Mouse (Mus musculus): ENCODE results near the gene Meis2. TPM values are rescaled to one million over a fixed set of nuclear protein-coding genes. Genes with fewer than 3 reads are reported as not detected.

Meis2 gene
- polyA plus RNA-seq, 1 experiment from 2014 or later, result 74.1 TPM

GRCm38 (mm10) chr2:116010061-116010460 is 55.6 kb downstream of the Meis2 start:
- no peaks in the 10 kb centered on the region for H3K36me3 ChIP-seq (replicated peaks)
- no peak for ATAC-seq (replicated peaks)
- peaks cover 10% of the 10 kb centered on the region for H3K27me3 ChIP-seq (replicated peaks)
- H3K4me2 ChIP-seq, result no peak overlapping the region
- 60% methylated on average over 3 of the region's 3 CpGs for WGBS
- peaks cover 21% of the 10 kb centered on the region for H3K4me1 ChIP-seq
- H3K9me3 ChIP-seq, result no peaks in the 10 kb centered on the region
- no peak overlapping the region for H3K4me3 ChIP-seq
- no peak overlapping the region for H3K9ac ChIP-seq
- 0 out of 2 replicates have a peak overlapping the region, but pooled peaks have one; percentile 6 for H3K27ac ChIP-seq

- Histone ChIP-seq H3K4me2 (peak overlapping the region; percentile 53), H3K27me3 (replicated peaks) (peaks cover 10% of the 10 kb centered on the region), H3K4me1 (peaks cover 21% of the 10 kb centered on the region), H3K36me3 (replicated peaks) (no peaks in the 10 kb centered on the region), H3K9ac (peak overlapping the region; percentile 44), H3K27ac (peak overlapping the region; percentile 69; the same call in 1 of the 2 replicates), H3K9me3 (no peaks in the 10 kb centered on the region), H3K4me3 (peak overlapping the region; percentile 24)
- peak; percentile 82 for ATAC-seq (replicated peaks)
- WGBS, result 4% methylated on average over 20 of the region's 20 CpGs
Observed at GRCm38 (mm10) chr2:116009097-116009970, 56.3 kb downstream of the Meis2 start.

GRCm38 (mm10) chr2:116002354-116002753 is 63.3 kb downstream of the Meis2 start:
- Histone ChIP-seq H3K4me1 (peaks cover 15% of the 10 kb centered on the region), H3K4me3 (no peak overlapping the region), H3K9ac (no peak overlapping the region), H3K9me3 (no peaks in the 10 kb centered on the region), H3K27ac (peak overlapping the region; percentile 60), H3K36me3 (replicated peaks) (no peaks in the 10 kb centered on the region), H3K4me2 (no peak overlapping the region), H3K27me3 (replicated peaks) (peaks cover 7% of the 10 kb centered on the region; the same call in 1 of the 2 replicates)
- 53% methylated on average over 6 of the region's 6 CpGs for WGBS
- peak; percentile 75 for ATAC-seq (replicated peaks)

- Histone ChIP-seq H3K4me3 (no peak overlapping the region), H3K36me3 (replicated peaks) (no peaks in the 10 kb centered on the region), H3K4me1 (peaks cover 15% of the 10 kb centered on the region), H3K9ac (no peak overlapping the region), H3K27me3 (replicated peaks) (peaks cover 7% of the 10 kb centered on the region; the same call in 1 of the 2 replicates), H3K4me2 (0 out of 2 replicates have a peak overlapping the region, but pooled peaks have one; percentile 3), H3K9me3 (no peaks in the 10 kb centered on the region), H3K27ac (peak overlapping the region; percentile 60)
- ATAC-seq (replicated peaks), result 0 out of 2 replicates have a peak, but pooled peaks have one; percentile 31
- WGBS, result 25% methylated on average over 6 of the region's 6 CpGs
Observed at GRCm38 (mm10) chr2:116001352-116002138, 64.1 kb downstream of the Meis2 start.

- Histone ChIP-seq H3K4me1 (peaks cover 15% of the 10 kb centered on the region), H3K4me2 (no peak overlapping the region), H3K9ac (no peak overlapping the region), H3K4me3 (no peak overlapping the region), H3K9me3 (no peaks in the 10 kb centered on the region), H3K27ac (no peak overlapping the region), H3K27me3 (replicated peaks) (0 out of 2 replicates have a peak, but pooled peaks cover 3% of the 10 kb centered on the region), H3K36me3 (replicated peaks) (no peaks in the 10 kb centered on the region)
- 54% methylated on average over 5 of the region's 5 CpGs for WGBS
- ATAC-seq (replicated peaks), result peak; percentile 61
Observed at GRCm38 (mm10) chr2:116000514-116000913, 65.1 kb downstream of the Meis2 start.

GRCm38 (mm10) chr2:115998802-115999201 is 66.8 kb downstream of the Meis2 start:
- H3K9me3 ChIP-seq, result no peaks in the 10 kb centered on the region
- H3K36me3 ChIP-seq (replicated peaks), result no peaks in the 10 kb centered on the region
- no peak overlapping the region for H3K9ac ChIP-seq
- no peak overlapping the region for H3K27ac ChIP-seq
- no peak for ATAC-seq (replicated peaks)
- 0 out of 2 replicates have a peak, but pooled peaks cover 3% of the 10 kb centered on the region for H3K27me3 ChIP-seq (replicated peaks)
- H3K4me2 ChIP-seq, result no peak overlapping the region
- H3K4me1 ChIP-seq, result peaks cover 15% of the 10 kb centered on the region
- 79% methylated on average over 5 of the region's 5 CpGs for WGBS
- no peak overlapping the region for H3K4me3 ChIP-seq

DNA sequence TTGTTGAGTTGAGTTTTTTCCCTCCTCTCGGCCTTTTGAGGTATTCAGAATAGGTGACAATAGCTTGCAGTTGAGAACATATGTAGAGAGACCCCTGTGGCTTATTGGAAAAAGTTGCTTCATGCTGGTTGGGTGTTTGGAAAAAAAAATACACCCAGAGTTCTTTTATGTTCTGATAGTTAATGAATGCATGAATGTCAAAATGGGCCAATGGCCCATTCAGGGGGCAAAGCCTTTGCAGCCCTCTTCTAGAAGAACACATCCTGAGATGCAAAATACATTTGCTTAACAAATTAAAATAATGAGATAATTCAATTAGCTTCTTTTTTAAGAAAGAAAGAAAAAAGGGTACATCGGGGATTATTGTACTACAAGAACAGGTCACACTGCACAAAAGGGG is 69.2 kb downstream of the Meis2 start:
- H3K27me3 ChIP-seq (replicated peaks), result 0 out of 2 replicates have a peak, but pooled peaks cover 3% of the 10 kb centered on the region
- no peak overlapping the region for H3K4me2 ChIP-seq
- no peaks in the 10 kb centered on the region for H3K9me3 ChIP-seq
- H3K36me3 ChIP-seq (replicated peaks), result no peaks in the 10 kb centered on the region
- 42% methylated on average over 2 of the region's 2 CpGs for WGBS
- ATAC-seq (replicated peaks), result no peak
- no peak overlapping the region for H3K9ac ChIP-seq
- H3K4me3 ChIP-seq, result no peak overlapping the region
- peaks cover 4% of the 10 kb centered on the region; the same call in 1 of the 2 replicates for H3K4me1 ChIP-seq
- no peak overlapping the region for H3K27ac ChIP-seq

DNA sequence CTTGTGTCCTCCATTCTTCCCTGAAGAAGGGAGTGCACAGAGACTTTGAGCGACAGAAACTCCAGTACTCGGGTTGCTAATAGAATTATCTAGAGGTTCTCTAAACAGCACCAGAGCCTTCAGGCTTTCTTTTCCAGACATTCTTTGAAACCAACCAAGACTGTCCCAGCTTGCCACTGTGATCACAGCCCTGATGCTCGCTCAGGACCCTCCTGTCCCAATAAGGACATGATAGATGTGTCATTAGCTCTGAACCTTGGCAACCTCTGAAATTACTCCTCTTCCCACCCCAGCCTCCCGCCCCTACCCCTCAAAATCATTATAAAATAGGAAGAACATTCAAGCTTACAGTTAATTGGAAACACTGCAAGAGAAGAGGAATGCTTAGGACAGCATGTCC is 71.8 kb downstream of the Meis2 start:
- Histone ChIP-seq H3K36me3 (replicated peaks) (no peaks in the 10 kb centered on the region), H3K4me1 (no peaks in the 10 kb centered on the region; the same call in 1 of the 2 replicates), H3K27ac (no peak overlapping the region), H3K9ac (no peak overlapping the region), H3K9me3 (no peaks in the 10 kb centered on the region), H3K27me3 (replicated peaks) (0 out of 2 replicates have a peak, but pooled peaks cover 3% of the 10 kb centered on the region), H3K4me3 (no peak overlapping the region), H3K4me2 (no peak overlapping the region)
- WGBS, result 73% methylated on average over 4 of the region's 4 CpGs
- no peak for ATAC-seq (replicated peaks)

- Histone ChIP-seq H3K27ac (no peak overlapping the region), H3K4me3 (no peak overlapping the region), H3K9ac (no peak overlapping the region), H3K9me3 (no peaks in the 10 kb centered on the region), H3K4me2 (no peak overlapping the region), H3K36me3 (replicated peaks) (no peaks in the 10 kb centered on the region), H3K27me3 (replicated peaks) (no peaks in the 10 kb centered on the region), H3K4me1 (no peaks in the 10 kb centered on the region)
- 94% methylated on average over 6 of the region's 6 CpGs for WGBS
- ATAC-seq (replicated peaks), result no peak
Observed at GRCm38 (mm10) chr2:115989249-115989648, 76.4 kb downstream of the Meis2 start.

- H3K27me3 ChIP-seq (replicated peaks), result no peaks in the 10 kb centered on the region
- no peak for ATAC-seq (replicated peaks)
- 88% methylated on average over 4 of the region's 4 CpGs for WGBS
- no peaks in the 10 kb centered on the region for H3K36me3 ChIP-seq (replicated peaks)
- no peaks in the 10 kb centered on the region for H3K4me1 ChIP-seq
- H3K4me3 ChIP-seq, result no peak overlapping the region
- no peaks in the 10 kb centered on the region for H3K9me3 ChIP-seq
- H3K27ac ChIP-seq, result no peak overlapping the region
- no peak overlapping the region for H3K9ac ChIP-seq
- H3K4me2 ChIP-seq, result no peak overlapping the region
Observed at GRCm38 (mm10) chr2:115988448-115988847, 77.2 kb downstream of the Meis2 start.

DNA sequence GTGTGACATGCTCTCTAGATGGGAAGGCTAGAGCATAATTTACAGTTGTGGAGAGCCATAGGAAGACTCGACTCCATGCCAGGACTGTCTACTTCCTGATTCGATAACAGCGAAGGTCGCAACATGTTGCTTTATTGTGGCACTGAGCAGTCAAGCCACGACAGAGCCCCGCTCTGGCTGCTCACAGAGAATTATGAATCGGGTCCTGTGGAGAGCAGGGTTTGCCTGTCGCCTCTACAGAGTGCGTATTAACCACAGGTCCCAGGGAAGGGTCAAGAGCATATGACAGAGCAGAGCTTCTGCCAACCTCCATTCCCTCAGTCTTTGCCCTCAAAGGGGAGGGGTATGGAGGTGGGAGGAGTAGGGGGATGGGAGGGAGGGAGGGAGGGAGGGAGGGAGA is 80.7 kb downstream of the Meis2 start:
- no peak overlapping the region for H3K27ac ChIP-seq
- WGBS, result 75% methylated on average over 9 of the region's 9 CpGs
- no peak overlapping the region for H3K4me2 ChIP-seq
- no peak overlapping the region for H3K9ac ChIP-seq
- H3K27me3 ChIP-seq (replicated peaks), result no peaks in the 10 kb centered on the region
- H3K9me3 ChIP-seq, result no peaks in the 10 kb centered on the region
- no peak for ATAC-seq (replicated peaks)
- H3K4me1 ChIP-seq, result peaks cover 3% of the 10 kb centered on the region; the same call in 1 of the 2 replicates
- no peak overlapping the region for H3K4me3 ChIP-seq
- no peaks in the 10 kb centered on the region for H3K36me3 ChIP-seq (replicated peaks)

- Histone ChIP-seq H3K27ac (no peak overlapping the region), H3K4me2 (no peak overlapping the region), H3K36me3 (replicated peaks) (no peaks in the 10 kb centered on the region), H3K4me3 (no peak overlapping the region), H3K27me3 (replicated peaks) (no peaks in the 10 kb centered on the region), H3K9ac (no peak overlapping the region), H3K4me1 (peaks cover 5% of the 10 kb centered on the region; the same call in 1 of the 2 replicates), H3K9me3 (no peaks in the 10 kb centered on the region)
- ATAC-seq (replicated peaks), result no peak
- WGBS, result 82% methylated on average over 4 of the region's 4 CpGs
Observed at GRCm38 (mm10) chr2:115984487-115984886, 81.2 kb downstream of the Meis2 start.
